Mouse (Mus musculus) spleen, adult 2 months (tissue): ENCODE data around the gene Lzts3.

Source experiments
- CTCF ChIP-seq: fragments of 200-500 bp; IDR thresholded peaks from 2 replicates; pipeline ENCODE4 v1.5.1; 2011; ENCODE audit warnings: mild to moderate bottlenecking, inconsistent platforms; ENCODE audit not compliant: insufficient read depth, insufficient read length, insufficient replicate concordance; ENCODE audit errors: extremely low read depth
- POLR2A ChIP-seq: fragments of 200-500 bp; IDR thresholded peaks from 2 replicates; pipeline ENCODE4 v1.6.1; 2011; ENCODE audit warnings: low read depth, low read length, inconsistent platforms

DNA sequence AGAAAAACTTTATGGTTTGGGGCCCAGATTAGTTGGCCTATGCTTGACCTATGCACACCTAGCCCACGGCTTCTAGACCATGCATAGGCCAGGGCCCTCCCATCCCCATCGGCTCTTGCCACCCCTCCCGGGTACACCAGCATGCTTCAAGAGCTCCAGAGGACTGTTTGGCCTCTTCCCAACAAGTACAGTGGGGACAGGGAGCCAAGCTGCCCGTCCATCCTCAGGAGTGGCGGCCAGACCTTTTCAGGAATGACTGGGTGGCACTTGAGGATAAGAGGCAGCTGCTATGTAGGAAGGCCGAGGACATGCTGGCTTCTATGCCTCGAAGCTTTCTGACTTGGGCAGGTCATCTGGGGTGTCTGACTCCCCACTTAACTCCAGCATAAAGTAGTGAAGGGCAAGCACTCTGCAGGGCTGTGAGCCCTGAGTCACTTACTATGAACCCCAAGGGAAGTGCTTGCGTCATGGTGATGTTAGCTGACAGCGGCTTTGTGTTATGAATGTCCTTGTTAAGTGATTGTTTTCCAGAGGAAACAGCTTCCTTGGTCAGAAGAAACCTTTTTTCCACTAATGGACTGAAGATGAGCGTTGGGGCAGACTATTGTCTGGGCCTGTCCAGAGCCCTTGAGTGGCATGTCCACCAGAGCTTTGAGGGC lies 58.6 kb downstream of the Lzts3 start:
- TF ChIP-seq CTCF (no peak), POLR2A (no peak)
